Mouse (Mus musculus) midbrain, embryonic 16.5 days (tissue): ENCODE data around the gene Atp5j. TPM values are rescaled to one million over a fixed set of nuclear protein-coding genes. Genes with fewer than 3 reads are reported as not detected.

Experiments used
- ATAC-seq: fragments of 200-750 bp; cut with Nextera tagmentation; 2 replicates; pipeline ENCODE4 v1.8.0; 2017; ENCODE audit warnings: moderate TSS enrichment
- H3K27ac ChIP-seq: fragments of 300-500 bp; sonication (generic); 2 replicates; pipeline ENCODE4 v1.5.1; 2014; ENCODE audit warnings: mild to moderate bottlenecking, low read length, mixed read lengths
- H3K27me3 ChIP-seq: fragments of 300-500 bp; sonication (generic); 2 replicates; pipeline ENCODE4 v1.6.1; 2014; ENCODE audit warnings: low read depth, low read length, mixed read lengths; ENCODE audit not compliant: control insufficient read depth, insufficient read depth
- H3K36me3 ChIP-seq: fragments of 300-500 bp; sonication (generic); 2 replicates; pipeline ENCODE4 v1.6.1; 2014; ENCODE audit warnings: mild to moderate bottlenecking, low read length, moderate library complexity, mixed read lengths; ENCODE audit not compliant: control insufficient read depth, insufficient read depth
- H3K4me1 ChIP-seq: fragments of 300-500 bp; sonication (generic); 2 replicates; pipeline ENCODE4 v1.6.1; 2014; ENCODE audit warnings: mild to moderate bottlenecking, low read length, mixed read lengths; ENCODE audit not compliant: control insufficient read depth, insufficient read depth
- H3K4me2 ChIP-seq: fragments of 300-500 bp; sonication (generic); 2 replicates; pipeline ENCODE4 v1.6.1; 2014; ENCODE audit warnings: mild to moderate bottlenecking, low read length, mixed read lengths
- H3K4me3 ChIP-seq: fragments of 300-500 bp; sonication (generic); 2 replicates; pipeline ENCODE4 v1.5.1; 2014; ENCODE audit warnings: low read depth, mild to moderate bottlenecking, low read length, moderate library complexity, mixed read lengths
- H3K9ac ChIP-seq: fragments of 300-500 bp; sonication (generic); 2 replicates; pipeline ENCODE4 v1.6.1; 2014; ENCODE audit warnings: low read depth, low read length, mixed read lengths
- H3K9me3 ChIP-seq: fragments of 300-500 bp; sonication (generic); replicated peaks from 2 replicates; pipeline ENCODE4 v1.6.1; 2014; ENCODE audit warnings: mild to moderate bottlenecking, low read length, mixed read lengths; ENCODE audit not compliant: control insufficient read depth, poor library complexity, severe bottlenecking
- WGBS: fragments of 180-500 bp; shearing (Covaris S2); extraction: QIAGEN DNeasy Blood & Tissue Kit; methylation state at CpG from one replicate; pipeline ENCODE4 v1.1.7; 2014; 5-methylcytosine and 5-hydroxymethylcytosine counted together
- polyA plus RNA-seq: library from polyadenylated mRNA; unstranded; fragments of >200 nt; fragmentation: Nextera tagmentation; extraction: Ambion mirVana; gene quantifications from 2 replicates; pipeline ENCODE4 v1.2.1, GENCODE M21; 2015

Gene Atp5j
- 689 and 704 TPM in 2 replicates for polyA plus RNA-seq

DNA sequence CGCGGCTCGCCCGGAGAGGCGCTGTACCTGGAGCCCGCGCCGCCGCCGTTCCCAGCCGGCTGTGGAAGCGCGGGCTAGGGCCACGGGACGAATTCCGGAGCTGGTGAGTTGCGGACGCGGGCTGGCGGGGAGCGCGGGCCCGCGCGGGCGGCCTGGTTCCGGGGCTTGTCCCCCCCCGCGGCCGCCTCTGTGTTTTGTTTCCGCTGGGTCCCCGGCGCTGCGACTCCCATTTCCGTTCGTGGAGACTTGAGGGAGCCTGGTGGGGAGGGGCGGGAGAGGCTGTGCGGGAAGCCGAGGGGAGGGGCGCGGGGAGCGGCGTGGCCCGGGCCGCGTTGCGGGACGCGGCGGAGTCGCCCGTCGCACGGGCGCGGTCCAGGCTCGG, at the start of gene Atp5j:
Gene Atp5j, minus strand, starts transcription at position 185 of the 382 bp plus-strand sequence.
- Histone ChIP-seq H3K36me3 (peaks cover 5% of the 10 kb centered on the region; the same call in 1 of the 2 replicates), H3K9me3 (no peaks in the 10 kb centered on the region), H3K4me3 (peak within 1 kb of the TSS; percentile 93), H3K9ac (peak within 1 kb of the TSS; percentile 92), H3K27ac (peak within 1 kb of the TSS; percentile 88), H3K4me1 (peaks cover 18% of the 10 kb centered on the region), H3K4me2 (peak within 1 kb of the TSS; percentile 87), H3K27me3 (no peaks in the 10 kb centered on the region)
- 0% methylated on average over 31 of the region's 57 CpGs for WGBS
- peak; percentile 81 for ATAC-seq

DNA sequence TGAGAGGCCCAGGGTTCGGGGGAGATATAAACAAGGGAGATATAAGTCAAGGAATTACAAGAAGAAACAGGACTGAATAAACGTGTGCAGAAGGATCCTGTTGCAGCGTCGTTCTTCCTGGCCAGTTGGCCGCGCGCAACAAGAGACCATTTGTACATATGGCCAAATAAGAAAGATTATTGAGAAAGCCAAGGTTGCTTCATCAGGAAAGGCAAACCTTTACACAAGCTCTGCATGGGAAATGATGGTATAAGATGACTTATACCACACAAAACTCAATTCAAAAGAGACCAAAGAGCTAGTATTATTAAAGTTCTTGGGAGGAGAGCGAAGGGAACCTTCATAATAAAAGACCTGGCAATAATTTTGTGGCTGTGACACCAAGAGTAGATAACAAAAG, 49.1 kb upstream of the Atp5j start:
- no peak for ATAC-seq
- no peaks in the 10 kb centered on the region for H3K9me3 ChIP-seq

DNA sequence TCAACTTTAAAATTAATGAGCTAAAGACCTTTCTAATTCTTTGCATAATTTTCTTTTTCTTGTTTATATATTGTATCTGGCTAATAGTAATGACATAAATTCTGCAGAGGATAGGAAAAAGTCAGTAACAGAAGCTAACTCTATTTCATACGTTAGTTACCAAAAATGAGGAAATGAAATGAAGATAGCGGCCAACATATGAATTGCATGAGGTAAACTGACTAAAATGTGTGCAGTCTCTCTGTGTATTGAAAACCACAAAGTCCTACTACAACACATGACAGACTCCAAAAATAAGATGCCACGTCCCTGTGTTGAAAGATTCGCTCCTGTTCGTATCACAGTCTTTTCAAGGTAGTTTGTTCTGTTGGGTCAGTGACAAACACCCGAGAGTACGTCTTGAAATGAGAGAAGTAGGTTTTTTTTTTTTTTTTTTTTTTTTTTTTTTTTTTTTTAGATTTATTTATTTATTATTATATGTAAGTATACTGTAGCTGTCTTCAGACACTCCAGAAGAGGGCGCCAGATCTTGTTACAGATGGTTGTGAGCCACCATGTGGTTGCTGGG, 46.4 kb upstream of the Atp5j start:
- ATAC-seq = no peak
- no peak overlapping the region for H3K4me2 ChIP-seq
- H3K9me3 ChIP-seq = no peaks in the 10 kb centered on the region
- H3K4me3 ChIP-seq = no peak overlapping the region
- H3K27me3 ChIP-seq = no peaks in the 10 kb centered on the region
- H3K27ac ChIP-seq = no peak overlapping the region
- no peaks in the 10 kb centered on the region for H3K36me3 ChIP-seq
- no peak overlapping the region for H3K9ac ChIP-seq
- H3K4me1 ChIP-seq = no peaks in the 10 kb centered on the region
- 88% methylated on average over 8 of the region's 8 CpGs for WGBS

More for the DNA sequence above, 49.1 kb upstream of the Atp5j start:
- Histone ChIP-seq H3K4me3 (no peak overlapping the region), H3K9ac (no peak overlapping the region), H3K4me2 (no peak overlapping the region), H3K27ac (no peak overlapping the region), H3K4me1 (no peaks in the 10 kb centered on the region), H3K27me3 (no peaks in the 10 kb centered on the region), H3K36me3 (no peaks in the 10 kb centered on the region)
- 87% methylated on average over 8 of the region's 8 CpGs for WGBS

DNA sequence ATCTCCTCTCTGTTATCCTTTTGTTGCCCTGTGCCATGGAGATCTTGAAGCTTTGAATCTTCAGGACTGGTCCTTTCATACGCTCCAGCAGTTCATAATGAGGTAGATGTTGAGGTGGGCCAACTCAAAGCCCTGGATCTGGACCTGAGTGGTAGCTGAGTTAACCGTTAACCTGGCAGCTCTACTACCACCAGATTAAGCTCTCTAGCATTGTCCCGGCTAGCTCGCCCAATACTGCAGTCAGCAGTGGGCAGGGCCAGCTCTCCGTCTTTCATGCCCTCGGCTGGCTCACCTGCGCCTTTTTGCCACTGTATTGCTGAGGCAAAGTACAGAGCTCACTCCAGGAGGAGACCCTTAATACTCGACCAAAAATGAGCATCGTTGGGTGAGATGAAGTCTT, 45.7 kb upstream of the Atp5j start:
- Histone ChIP-seq H3K4me3 (no peak overlapping the region), H3K27me3 (no peaks in the 10 kb centered on the region), H3K4me1 (peaks cover 2% of the 10 kb centered on the region; the same call in 1 of the 2 replicates), H3K27ac (no peak overlapping the region), H3K4me2 (no peak overlapping the region), H3K9ac (no peak overlapping the region), H3K36me3 (no peaks in the 10 kb centered on the region), H3K9me3 (no peaks in the 10 kb centered on the region)
- ATAC-seq = no peak
- WGBS = 92% methylated on average over 9 of the region's 9 CpGs

DNA sequence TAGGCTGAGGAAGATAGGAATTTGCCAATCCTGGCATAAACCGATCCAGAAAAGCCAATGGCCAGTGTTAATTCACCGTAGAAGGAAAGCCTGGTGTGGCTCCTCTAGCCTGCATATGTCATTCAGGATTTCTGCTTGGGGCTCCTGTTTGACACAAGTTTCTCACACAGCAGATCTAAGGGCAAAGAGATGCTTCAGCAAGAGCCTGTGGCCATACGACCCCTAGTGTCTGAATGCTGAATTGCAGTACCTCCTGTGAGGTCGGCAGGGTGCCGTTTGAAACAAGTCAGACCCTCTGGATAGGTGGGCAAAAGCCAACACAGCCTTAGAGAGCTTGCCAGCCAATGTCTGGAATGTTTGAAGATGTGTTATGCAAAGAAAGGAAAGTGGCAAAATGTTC, 43.7 kb upstream of the Atp5j start:
- Histone ChIP-seq H3K4me3 (no peak overlapping the region), H3K27me3 (no peaks in the 10 kb centered on the region), H3K4me2 (no peak overlapping the region), H3K9me3 (no peaks in the 10 kb centered on the region), H3K36me3 (no peaks in the 10 kb centered on the region), H3K4me1 (peaks cover 4% of the 10 kb centered on the region; the same call in 1 of the 2 replicates), H3K27ac (no peak overlapping the region), H3K9ac (no peak overlapping the region)
- no peak for ATAC-seq
- WGBS = 17% methylated on average over 5 of the region's 5 CpGs

DNA sequence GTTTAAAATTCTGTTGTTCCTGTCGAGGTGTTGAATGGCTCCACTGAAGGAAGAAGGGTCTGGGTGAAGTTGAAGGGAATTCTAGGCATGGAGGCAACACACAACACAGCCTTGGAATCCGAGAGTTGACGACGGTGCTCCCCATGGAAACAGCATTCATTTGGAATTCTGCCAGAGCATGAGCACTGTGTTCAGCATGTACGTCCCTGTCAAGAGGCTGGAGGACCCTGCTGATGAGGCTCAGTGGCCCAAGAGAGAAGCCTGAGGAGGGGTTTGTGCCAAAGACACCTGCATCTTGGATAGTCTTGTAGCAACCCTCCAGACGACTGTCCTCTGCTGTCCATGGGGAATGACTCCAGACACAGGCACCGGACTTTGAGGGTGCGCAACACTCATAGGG, 40.7 kb upstream of the Atp5j start:
- Histone ChIP-seq H3K9me3 (no peaks in the 10 kb centered on the region), H3K27me3 (no peaks in the 10 kb centered on the region), H3K4me2 (no peak overlapping the region), H3K27ac (no peak overlapping the region), H3K9ac (no peak overlapping the region), H3K4me3 (no peak overlapping the region), H3K4me1 (peaks cover 4% of the 10 kb centered on the region; the same call in 1 of the 2 replicates), H3K36me3 (no peaks in the 10 kb centered on the region)
- ATAC-seq = no peak
- 38% methylated on average over 8 of the region's 8 CpGs for WGBS

DNA sequence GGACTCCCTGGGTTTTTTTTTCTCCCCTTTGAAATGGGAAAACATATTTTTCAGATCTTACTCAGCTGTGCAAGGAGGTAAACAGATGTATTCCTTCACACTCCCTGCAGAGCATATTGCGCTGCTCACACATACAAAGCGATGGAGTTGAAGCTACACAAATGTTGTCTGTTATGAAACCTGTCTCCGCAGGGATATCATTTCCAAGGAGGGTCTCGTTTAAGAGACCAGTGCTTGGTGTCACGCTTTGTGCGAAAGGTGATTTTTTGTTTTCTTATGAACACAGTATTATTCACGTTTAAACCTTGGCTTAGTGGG, 40.3 kb upstream of the Atp5j start:
- no peak overlapping the region for H3K9ac ChIP-seq
- no peak overlapping the region for H3K4me3 ChIP-seq
- H3K4me2 ChIP-seq = no peak overlapping the region
- H3K36me3 ChIP-seq = no peaks in the 10 kb centered on the region
- WGBS = 80% methylated on average over 7 of the region's 7 CpGs
- no peak for ATAC-seq
- H3K27me3 ChIP-seq = no peaks in the 10 kb centered on the region
- H3K4me1 ChIP-seq = peaks cover 4% of the 10 kb centered on the region; the same call in 1 of the 2 replicates
- H3K9me3 ChIP-seq = no peaks in the 10 kb centered on the region
- H3K27ac ChIP-seq = no peak overlapping the region

DNA sequence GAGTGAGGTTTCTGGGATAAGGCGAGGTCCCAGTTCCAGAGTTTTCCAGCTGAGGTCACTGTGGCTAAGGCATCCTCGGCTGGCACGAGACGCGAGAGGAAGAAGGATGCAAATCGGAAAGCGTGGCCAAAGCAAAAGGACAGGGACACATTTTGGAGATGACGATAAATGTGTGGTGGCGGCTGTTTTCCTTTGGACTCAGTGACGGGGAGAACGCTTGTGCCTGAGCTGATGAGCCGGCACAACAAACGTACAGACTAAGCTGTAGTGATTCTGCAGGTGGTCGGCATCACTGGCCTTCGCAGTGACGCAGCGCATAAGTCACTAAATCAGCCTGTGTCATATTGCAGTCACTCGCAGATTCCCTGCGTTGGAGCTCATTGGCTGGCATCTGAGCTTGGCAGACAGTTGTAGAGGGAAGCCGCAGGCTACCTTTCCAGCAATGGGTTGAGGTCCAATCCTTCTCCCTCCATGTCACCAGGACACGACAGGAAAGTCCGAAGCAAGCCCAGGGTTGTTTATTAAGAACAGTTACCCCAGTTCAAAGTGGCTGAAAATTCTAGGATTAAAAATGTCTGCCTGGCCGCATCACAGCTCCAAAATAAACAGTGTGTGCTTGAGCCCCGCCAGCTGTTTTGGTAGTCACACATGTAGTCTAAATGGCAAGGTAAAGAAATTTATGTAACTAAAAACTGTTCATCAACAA, 39.7 kb upstream of the Atp5j start:
- no peaks in the 10 kb centered on the region for H3K9me3 ChIP-seq
- no peak overlapping the region for H3K27ac ChIP-seq
- ATAC-seq = peak; percentile 32; the same call in 1 of the 2 replicates
- peaks cover 4% of the 10 kb centered on the region; the same call in 1 of the 2 replicates for H3K4me1 ChIP-seq
- no peak overlapping the region for H3K4me2 ChIP-seq
- WGBS = 76% methylated on average over 24 of the region's 24 CpGs
- H3K36me3 ChIP-seq = no peaks in the 10 kb centered on the region
- no peaks in the 10 kb centered on the region for H3K27me3 ChIP-seq
- H3K4me3 ChIP-seq = no peak overlapping the region
- H3K9ac ChIP-seq = no peak overlapping the region

DNA sequence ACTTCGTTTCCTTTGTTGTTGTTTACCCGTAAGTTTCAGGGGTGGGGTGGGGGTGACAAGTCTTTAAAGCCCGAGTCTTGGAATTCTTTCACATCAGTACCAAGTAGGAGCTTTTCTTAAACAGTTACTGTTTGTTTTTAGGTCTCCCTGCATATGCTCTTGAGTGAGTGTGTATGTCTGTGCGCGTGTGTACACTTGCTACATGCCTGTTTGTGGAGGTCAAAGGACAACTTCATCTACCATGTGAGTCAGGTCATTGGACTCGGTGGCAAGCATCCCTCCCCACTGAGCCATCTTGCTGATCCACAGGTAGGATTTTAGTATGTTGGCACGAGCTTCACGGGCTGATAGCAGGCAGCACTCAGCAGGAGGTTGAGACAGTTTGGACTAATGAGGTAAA, 38.4 kb upstream of the Atp5j start:
- Histone ChIP-seq H3K4me3 (no peak overlapping the region), H3K36me3 (no peaks in the 10 kb centered on the region), H3K9me3 (no peaks in the 10 kb centered on the region), H3K27me3 (no peaks in the 10 kb centered on the region), H3K9ac (no peak overlapping the region), H3K4me1 (peaks cover 4% of the 10 kb centered on the region; the same call in 1 of the 2 replicates), H3K27ac (no peak overlapping the region), H3K4me2 (no peak overlapping the region)
- 85% methylated on average over 8 of the region's 8 CpGs for WGBS
- ATAC-seq = no peak
